Mouse (Mus musculus) urinary bladder, postnatal 14 days (tissue): ENCODE results near the gene Cyp4a32.
"Not testable (repeated sequence)": the region's sequence is repeated elsewhere in the genome, so short reads cannot be mapped to it uniquely, and the experiment has no call there.

Source experiments
- DNase-seq: peaks from one replicate; pipeline ENCODE4 v3.0.0; 2021; ENCODE audit warnings: low spot score

Gene Cyp4a32

DNA sequence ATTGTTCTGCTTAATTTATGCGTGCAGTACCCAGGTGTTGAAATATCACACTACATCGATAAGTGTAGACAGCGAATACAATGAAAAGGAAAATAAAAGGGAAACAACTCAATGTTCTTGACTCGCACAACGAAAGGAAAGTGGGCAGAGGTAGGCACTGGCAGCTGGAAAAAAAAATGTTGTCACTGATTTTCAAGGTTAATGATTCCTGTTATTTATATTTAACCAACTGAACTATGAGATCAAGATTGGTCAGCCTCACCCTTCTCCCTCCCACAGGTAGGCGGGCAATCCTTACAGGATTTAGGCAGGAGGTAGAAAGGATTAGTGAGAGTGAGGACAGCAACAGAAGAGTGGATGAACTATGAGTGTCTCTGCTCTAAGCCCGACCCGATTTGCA is at the start of gene Cyp4a32:
TSS of gene Cyp4a32 (plus strand) at position 359 of the 400 bp plus-strand sequence.
- DNase-seq, result not testable (repeated sequence)

DNA sequence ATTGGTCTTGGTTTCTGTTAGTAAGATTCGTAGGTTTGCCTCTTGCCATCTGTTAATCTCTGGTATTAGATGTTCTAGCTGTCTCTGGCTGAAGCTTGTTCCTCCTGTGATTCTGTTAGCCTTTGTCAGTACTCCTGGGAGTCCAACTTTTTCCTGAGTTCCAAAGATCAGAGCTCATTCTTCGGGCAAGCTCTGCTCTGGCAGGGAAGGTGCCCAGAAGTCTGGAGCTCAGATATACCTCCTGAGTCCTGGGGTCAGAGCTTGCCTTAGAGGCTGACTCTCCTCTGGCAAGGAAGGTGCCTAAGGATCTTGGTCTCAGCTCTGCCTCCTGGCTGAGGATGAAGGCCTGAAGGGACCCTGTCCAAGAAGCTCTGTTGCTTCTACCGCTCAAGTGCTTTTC is 48.0 kb upstream of the Cyp4a32 start:
- DNase-seq, result no peak

DNA sequence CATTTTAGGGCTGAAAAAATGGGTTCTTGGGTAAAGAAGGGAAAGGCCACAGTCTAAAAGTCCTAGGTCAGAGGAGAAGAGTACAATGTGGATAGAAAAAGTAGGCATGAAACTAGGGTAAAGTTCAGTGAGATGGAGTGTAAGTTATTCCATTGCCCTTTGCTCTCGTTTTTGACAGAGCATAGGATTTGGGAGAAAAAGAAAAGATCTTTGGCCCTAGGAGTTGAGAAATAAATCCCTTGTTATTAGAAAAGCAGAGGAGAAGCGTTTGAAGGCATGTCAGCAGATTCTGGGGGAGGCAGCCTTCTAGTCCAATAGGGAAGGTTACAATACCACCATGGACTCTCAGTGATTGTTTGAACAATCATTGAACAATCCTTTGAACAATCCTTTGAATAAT is 45.3 kb upstream of the Cyp4a32 start:
- no peak for DNase-seq

DNA sequence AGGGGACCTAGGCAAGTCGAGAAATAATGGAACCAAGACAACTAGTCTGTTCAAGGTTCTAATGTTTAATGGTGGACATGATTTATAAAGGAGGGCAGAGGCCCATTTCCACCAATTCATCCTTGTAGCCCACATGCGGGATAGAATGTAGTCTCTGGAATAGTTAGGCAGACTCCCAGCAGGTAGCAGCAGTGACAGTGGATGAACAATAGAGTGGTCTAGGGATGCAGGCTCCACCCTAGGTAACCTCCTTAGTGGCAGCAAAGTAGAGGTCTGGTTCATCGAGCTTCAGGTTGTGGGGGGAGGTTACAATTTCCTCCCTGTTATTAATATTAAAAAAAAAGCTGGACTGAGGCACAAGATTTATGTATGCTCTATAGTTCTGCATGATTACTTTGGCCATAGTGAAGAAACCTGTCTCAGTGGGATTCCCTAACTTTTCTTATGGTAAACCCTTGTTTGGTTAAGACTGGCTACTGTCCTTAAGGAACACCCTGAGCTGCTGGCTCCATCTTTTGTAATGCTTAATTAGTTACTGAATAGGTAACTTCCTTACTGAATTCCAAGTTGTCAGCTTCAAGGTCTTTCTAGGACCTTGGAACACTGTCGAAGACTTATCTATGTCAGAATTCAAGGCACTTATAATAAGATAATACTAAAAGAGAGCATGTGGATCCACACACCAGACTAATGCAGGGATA is 42.8 kb upstream of the Cyp4a32 start:
- no peak for DNase-seq

DNA sequence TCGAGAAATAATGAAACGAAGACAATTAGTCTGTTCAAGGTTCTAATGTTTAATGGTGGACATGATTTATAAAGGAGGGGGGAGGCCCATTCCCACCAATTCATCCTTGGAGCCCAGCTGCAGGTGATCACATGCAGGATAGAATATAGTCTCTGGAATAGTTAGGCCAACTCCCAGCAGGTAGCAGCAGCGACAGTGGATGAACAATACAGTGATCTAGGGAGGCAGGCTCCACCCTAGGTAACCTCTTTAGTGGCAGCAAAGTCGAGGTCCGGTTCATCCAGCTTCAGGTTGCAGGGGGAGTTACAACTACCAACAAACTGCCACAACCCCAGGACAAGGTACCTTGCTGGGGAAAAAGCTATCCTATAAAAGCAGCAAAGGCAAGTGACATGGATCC is 39.5 kb upstream of the Cyp4a32 start:
- DNase-seq, result not testable (repeated sequence)

DNA sequence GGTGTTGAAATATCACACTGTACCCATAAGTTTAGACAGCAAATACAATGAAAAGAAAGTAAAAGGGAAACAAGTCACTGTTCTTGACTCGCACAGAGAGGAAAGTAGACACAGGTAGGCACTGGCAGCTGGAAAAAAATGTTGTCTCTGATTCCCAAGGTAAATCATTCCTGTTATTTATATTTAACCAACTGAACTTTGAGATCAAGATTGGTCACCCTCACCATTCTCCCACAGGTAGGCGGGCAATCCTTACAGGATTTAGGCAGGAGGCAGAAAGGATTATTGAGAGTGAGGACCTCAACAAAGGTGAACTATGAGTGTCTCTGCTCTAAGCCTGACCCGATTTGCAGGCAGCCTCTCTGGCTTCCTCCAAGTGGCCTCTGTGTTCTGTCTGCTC is 37.4 kb upstream of the Cyp4a32 start, which contains the start of gene Cyp4a31:
TSS of gene Cyp4a31 (plus strand) at position 249 of the 400 bp plus-strand sequence.
- no peak for DNase-seq

DNA sequence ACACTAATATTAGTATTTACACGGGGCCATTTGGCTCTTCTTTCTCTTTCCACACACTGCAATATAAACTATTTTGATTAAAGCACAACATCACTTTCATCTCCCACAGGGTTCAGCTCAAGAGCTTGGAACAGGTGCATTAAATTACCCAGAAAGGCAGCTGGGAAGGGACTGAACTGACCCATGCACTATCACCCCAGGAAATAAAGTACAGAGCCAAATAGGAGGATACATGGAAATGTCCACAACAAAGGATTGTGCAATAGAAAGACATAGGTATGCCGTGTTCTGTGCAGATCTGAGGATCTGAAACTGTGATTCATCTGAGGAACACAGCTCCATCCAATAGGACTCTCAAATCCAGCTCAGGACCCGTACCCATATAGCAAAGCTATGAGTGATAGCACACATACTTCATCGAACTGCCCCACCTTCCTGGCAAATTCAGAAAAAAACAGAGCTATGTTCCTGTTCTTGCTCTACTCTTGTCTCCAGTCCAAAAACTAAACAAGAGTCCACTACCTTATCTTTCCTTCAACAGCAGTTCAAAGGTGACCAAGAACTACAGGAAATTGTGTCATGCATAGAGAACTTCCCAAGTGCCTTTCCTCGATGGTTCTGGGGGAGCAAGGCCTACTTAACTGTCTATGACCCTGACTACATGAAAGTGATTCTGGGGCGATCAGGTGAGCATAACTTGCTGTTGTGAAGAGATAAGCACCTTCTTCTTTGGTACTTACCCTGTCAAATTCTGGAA is 36.1 kb upstream of the Cyp4a32 start:
- not testable (repeated sequence) for DNase-seq

DNA sequence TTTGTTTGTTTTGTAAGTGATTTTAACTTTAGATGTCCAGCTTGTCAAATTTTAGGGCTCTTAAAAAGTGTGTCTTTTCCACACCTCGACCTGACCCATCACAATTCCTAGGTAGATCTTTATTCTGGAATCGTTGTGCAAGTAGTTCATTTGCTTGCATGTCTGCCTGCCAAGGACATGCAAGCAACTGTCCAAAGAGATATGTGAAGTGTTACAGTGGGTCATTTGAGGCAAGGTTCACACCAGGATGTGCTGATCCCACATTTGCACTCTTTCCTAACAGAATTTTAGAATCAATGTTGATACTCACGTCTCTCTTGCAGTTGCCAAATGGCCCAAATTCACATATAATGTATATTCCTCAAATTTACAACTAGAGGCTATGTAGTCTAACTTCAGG is 25.5 kb upstream of the Cyp4a32 start:
- no peak for DNase-seq

DNA sequence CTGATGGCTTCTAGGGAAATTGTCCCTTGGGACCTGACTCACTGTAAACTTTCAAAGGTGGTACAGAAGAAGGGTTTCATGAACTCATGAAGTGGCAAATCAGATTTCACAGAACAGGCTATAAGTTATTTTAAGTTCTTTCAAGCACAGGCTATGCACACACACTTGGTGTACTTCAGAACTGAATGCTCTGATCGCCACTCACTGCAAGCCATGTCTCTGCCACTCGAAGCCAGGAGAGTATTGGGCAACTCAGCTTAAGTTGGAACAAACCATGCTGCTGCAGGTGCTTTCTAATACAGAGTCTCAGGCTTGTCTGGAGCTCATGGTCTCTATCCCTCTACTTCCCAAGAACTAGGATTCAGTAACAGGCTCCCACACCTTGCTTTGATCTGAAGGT is 25.0 kb upstream of the Cyp4a32 start:
- no peak for DNase-seq

DNA sequence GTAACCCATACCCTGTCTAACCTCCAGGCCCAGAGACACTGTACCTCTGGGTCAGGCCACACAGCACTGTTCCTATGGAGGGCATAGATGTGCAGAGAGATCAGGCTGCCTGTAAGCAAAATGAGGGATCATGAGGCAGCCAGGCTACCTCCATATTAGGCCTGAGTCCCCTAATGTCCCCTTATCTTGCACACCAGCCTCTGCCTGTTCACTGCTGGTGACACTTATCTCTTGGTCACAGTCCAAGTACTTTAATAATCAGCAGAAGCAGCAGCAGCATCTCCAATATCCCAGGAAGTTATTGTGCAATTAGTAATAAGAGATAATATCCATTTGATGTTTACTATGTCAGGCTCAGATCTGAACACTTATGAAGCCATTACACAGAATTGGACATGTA is 17.7 kb upstream of the Cyp4a32 start:
- DNase-seq, result no peak

DNA sequence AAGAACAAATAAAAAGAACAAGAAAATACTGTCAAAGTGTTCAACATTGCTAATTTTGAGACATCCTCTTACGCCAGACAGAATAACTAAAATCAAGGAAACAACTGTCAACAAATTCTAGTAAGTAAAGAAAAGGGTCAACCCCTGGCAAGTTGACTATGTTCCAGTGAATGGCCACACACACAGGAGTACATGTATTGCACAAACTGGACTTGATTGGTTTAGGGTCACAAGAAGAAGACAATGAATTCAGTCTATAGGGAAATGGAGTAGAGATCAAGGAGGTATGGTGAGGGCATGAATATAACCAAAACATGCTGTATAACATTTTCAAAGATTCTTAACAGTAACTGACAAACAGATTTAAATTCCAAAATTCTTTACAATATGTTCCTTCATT is 4.4 kb upstream of the Cyp4a32 start:
- DNase-seq, result no peak

DNA sequence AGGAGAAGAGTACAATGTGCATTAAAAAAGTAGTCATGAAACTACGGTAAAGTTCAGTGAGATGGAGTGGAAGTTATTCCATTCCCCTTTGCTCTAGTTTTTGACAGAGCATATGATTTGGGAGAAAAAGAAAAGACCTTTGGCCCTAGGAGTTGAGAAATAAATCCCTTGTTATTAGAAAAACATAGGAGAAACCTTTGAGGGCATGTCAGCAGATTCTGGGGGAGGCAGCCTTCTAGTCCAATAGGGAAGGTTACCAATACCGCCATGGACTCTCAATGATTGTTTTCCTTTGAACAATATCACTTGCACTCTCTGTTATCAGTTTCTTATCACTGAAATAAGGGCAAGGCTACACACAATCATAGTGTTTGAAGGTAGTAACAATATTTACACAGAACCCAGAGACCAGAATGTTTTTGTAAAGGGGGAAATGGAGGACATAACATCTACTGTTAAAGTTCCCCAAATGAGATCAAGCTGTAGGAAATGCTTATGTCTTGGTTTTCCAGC is 3.9 kb upstream of the Cyp4a32 start:
- no peak for DNase-seq

DNA sequence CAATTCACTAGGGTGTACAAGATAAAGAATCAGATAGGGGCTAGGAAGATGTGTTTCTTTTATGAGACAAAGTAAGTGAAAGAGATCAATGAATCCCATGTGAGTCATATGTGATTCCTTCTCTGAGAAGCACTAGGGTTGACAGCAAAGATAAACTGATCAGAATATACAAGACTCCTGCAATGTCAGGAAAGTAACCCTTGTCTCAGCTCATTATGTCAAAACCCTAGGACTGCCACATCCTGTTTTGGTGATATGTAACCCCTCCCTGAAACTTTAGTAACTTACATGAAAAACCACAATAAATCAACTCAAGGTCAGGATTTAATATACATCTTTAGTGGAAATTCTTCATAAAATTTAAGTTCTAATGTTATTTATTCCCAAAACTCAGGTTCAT is 13.2 kb downstream of the Cyp4a32 start:
- no peak for DNase-seq

DNA sequence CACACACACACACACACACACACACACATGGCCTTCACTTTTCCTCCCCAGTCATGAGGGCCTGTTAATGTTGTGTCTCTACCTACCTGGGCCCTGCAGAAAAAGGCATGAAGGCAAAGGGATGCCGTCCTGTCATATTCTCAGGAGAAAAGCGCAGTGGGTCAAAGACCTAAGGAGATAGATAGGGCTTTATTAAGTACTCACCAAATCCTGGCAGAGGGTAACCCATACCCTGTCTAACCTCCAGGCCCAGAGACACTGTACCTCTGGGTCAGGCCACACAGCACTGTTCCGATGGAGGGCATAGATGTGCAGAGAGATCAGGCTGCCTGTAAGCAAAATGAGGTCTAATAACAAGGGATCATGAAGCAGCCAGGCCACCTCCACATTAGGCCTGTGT is 24.8 kb downstream of the Cyp4a32 start:
- DNase-seq, result not testable (repeated sequence)

DNA sequence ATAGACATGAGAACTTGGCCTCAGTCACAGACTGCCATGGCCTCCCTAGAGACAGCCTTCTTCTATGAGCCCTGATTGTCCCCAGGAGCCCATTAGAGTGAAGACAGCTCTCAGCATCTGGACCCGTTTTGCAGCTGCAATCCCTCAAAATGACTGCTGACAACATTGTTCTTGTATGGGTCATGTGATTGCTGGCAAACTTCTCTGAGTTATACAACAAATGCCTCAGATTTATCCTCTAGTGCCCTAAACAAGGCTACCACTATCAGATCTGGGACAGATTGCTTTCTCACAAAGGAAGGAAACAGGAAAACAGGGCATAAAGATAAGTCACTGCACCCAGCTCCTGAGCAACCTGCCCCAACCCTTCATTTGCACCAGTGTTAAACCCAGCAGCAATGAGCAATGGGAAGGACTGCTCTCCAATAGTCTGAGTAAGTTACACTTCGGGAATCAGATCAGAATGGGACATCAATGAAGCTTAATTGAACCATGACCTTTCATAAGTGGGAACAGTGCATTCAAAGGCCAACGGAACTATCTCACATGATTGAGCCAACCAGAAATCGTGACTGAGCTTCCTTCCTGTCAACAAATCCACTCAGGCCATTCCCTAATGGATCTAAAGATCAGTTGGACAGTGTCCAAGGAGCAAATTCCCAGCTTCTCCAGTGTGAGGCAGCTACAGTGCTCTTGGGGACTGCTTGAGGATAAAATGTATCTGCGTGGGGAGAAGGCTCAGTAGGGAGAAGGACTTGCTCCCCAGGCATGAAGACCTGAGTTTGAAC is 42.4 kb downstream of the Cyp4a32 start:
- no peak for DNase-seq

DNA sequence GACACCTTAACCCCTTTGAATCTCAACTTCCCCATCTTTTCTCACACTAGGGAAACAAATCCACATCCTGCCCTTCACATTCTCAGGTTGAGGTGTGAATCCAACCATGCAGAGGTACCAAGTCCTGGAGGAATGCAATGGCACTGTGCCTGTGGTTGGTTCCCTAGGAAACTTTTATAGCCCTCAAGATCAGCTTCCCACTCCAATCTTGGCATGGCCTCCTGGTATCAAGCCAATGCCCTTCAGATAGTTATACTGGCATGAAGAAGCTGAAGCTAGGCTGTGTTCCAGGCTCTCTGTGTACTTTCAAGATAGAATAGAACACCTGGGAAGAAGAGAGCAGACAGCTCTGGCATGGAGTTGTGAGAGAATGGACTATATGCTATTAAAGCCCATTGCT is 44.6 kb downstream of the Cyp4a32 start:
- peak; percentile 49 for DNase-seq

DNA sequence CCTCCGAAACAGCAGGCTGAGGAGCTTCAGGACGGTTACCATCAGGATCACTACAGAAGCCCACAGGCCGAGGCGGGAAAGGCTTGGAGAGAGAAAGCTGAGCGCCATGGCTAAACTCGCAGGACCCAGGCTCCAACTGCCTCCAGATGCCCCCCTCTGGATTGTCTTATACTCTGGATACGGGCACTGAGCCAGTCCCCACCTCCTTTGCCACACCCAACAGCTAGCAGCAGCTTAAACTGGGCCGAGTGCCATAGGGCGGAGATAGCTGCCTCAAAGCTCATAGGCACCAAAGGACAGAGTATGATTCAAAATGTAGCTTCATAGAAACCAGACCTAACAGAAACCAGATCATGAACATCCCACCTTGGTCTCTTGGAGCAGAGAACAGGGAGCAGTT is 46.8 kb downstream of the Cyp4a32 start, which contains the start of gene Cyp4b1:
TSS of gene Cyp4b1 (minus strand) at position 144 of the 400 bp plus-strand sequence.
- DNase-seq, result peak; percentile 65

DNA sequence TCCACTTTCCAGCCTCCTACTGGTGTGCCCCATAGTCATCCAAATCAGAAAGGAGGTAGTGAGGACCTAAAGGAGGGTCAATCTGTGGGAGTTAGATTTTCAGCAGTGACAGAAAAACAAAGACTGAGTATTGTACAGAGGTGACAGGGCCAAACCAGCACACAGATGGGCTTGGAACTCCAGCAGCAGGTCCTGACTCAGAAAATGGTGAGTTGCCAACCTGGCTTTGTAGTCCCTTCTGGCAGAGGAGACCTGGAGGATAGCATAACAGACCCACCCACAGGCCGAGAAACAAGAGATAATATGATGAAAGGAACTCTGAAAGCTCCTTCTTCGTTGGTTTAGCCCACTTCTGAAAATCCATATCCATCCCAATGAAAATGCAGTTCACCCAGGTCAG is 48.0 kb downstream of the Cyp4a32 start:
- no peak for DNase-seq

DNA sequence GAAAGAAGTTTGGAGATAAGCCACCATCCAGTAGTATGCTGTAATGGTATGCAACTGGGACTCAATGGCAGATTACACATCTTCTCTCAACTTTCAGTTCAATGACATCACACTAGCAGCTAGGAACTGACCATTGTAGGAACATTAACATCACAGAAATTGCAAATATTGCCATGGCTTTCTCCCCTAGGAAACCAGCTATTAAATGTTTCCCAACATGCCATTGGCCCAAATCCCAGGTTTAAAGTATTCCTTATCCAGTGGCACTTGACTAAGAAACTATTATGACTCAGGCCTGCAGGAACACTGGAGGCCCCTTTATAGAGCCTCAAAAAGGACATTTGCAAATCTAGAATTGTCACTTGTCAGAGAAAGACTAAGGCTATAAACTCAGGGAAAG is 48.6 kb downstream of the Cyp4a32 start:
- no peak for DNase-seq

DNA sequence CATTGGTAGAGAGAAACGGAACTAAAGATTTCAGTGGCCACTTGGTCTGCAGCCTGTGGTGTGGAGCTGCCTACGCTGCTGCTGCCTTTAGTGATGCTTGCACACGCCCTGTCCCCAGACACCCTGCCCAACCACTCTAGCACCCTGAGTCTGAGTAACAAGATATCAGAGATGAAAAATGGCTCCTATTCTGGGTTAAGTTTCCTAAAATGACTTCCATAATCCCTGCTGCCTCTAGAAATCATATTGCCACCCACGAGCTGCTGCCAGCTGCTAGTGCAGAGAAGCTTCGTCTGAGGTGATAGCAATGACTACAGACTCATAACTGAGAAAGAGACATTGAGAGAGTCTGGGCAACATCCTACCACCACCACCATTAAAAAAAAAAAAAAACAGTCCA is 50.1 kb downstream of the Cyp4a32 start:
- no peak for DNase-seq

DNA sequence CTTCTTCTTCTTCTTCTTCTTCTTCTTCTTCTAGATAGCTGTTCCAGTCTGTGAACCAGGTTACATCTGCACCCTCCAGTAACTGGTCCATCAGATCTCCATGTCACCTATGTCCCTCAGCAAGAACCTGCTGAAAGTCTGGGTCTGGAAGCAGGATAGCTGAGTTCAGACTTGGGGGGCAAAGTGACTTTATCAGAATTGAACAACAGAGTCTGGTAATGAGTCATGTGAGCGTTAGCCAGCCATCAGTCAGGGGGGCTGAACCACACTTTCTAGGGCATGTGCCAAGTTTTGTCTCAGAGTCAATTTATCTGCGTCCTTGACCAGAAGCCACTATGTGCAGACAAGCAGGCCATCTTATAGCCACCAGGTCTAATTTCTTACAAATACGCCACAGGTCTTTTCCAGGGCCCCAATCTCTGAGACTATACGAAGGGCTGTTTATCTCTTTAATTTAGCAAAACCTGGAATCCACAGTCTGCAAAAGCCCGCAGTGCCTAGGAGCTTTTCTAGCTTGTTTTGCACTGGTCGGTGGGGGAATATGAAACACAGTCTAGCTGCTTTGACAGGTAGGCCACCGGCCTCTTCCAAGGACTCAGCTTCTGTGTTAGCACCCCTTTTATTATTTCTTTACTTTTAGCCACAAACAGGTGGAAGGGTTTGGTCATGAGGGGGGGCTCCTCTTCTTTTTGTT is 55.2 kb downstream of the Cyp4a32 start:
- not testable (repeated sequence) for DNase-seq

DNA sequence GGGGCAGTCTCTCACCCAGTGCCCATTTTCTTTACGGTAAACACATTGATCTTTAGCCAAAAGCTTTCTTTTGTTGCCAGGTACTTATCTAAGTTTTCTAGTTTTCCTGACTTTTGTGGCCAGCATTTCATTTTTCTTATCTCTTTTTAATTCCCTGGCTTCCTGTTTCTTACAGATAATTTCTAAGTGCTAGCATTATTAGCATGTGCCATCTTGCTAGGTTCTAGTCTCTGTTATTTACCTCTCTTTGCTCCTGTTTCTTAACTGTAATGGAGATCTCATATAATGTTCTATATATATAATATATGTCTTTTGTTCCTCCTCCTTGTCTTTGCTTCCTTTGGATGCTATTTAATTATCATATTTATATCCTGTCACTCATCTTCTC is 55.8 kb downstream of the Cyp4a32 start:
- not testable (repeated sequence) for DNase-seq
